Mouse (Mus musculus): ENCODE measurements around the gene Smco2.
"Not testable (repeated sequence)": the region's sequence is repeated elsewhere in the genome, so short reads cannot be mapped to it uniquely, and the experiment has no call there.

Smco2 gene

GRCm38 (mm10) chr6:146857386-146857785 lies 7.5 kb downstream of the Smco2 start:
- no peak for DNase-seq (ENCODE audit: low spot score)

- DNase-seq (ENCODE audit: low spot score): no peak
Observed at GRCm38 (mm10) chr6:146863154-146863553, 13.2 kb downstream of the Smco2 start.

DNA sequence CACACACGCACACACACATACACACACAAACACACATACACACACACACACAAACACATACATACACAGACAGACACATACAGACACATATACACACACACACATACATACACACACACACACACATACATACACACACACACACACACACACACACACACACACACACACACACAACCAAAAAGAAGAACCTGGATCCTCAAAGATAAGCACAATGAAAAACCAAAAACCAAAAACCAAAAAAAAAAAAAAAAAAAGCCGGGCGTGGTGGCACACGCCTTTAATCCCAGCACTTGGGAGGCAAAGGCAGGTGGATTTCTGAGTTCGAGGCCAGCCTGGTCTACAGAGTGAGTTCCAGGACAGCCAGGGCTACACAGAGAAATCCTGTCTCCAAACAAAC lies 14.5 kb downstream of the Smco2 start:
- not testable (repeated sequence) for DNase-seq (ENCODE audit: low spot score)

DNA sequence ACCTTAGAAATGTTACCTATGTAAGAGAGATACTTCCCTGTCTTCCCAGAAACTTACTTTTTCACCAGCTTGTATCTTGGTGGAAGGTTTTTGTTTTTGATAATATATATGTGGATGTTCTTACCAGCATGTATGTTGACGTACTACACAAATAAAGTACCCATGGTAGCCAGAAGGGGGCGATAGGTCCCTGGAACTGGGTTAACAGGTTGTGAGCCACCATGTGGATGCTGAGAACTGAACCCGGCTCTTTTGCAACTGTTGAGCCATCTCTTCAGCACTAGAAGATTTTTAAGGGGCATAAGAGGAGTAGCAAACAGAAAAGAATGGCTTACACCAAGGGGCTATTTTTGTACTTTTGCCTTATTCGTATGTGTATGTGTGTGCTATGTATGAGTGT lies 15.8 kb downstream of the Smco2 start:
- no peak for DNase-seq (ENCODE audit: low spot score)

GRCm38 (mm10) chr6:146871975-146872374 lies 22.1 kb downstream of the Smco2 start:
- DNase-seq (ENCODE audit: low spot score): no peak

DNA sequence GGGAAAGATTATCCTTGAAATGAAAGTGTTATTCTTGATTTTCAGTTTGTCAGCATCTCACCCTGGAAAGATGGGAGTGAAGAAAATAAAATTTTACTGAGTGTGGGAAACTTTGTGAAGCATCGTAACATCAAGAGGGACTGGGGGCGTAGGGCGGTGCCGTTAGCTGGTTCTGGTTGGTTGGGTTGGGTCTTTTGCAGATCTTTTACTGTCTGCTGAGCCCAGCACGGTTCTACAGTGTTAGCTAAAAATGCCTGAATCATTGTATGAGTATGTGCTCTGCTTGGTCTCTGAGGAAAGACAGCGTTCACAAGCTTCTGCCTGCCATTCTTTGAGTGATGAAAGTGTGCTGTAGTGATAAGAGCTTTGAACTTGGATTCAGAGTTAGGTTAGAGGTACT lies 24.5 kb downstream of the Smco2 start:
- DNase-seq (ENCODE audit: low spot score): no peak

GRCm38 (mm10) chr6:146876820-146877219 lies 26.9 kb downstream of the Smco2 start:
- DNase-seq (ENCODE audit: low spot score): no peak

DNA sequence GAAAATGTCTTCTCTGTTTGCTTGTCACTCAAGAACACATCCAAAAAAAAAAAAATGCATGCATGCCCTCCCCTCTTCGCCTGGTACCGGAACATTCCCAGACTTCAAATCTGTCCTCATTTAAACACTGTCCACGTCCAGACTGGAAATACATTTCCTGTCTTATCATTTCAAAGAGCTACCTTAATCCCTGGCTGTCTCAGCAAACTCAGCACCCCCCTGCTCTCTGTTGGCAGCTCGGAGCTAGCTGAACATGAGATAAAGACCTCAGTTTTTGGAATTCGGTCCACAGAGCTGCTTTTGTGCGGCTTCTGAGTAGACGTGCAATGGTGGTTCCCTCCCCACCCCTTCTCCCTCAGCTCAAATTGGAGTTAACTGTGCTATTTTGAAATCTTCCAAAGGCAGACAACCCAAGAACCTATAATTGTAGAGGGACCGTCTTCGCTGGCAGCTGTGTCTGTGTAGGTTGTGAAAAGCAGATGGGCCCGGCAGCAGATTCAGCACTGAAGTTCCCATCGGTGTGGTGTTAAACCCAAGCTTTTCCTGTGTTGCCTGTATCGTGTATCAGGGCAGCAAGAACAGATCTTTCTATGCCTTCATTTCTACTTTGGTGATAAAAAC lies 27.6 kb downstream of the Smco2 start:
- DNase-seq (ENCODE audit: low spot score): no peak

DNA sequence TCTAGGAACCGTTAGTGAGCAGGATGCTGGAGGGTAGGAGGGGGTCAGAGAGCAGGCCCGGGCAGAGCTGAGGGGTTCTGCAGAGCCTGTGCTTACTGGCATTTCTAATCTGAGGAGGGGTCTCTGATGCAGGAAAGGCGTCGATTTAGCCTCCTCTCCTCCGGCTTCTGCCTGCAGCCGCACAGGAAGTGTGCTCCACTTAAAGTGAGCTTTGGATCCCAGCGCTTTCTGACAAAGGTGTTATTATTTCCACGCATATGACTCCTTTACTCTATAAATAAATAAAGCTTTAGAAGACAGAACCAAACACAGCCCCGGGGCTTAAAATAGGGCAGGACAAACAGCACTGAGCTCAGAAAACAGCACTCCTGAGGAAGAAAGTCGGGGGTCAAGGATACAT lies 29.0 kb downstream of the Smco2 start:
- DNase-seq (ENCODE audit: low spot score): no peak

GRCm38 (mm10) chr6:146879856-146880255 lies 30.0 kb downstream of the Smco2 start:
- DNase-seq (ENCODE audit: low spot score): no peak

GRCm38 (mm10) chr6:146880296-146880695 lies 30.4 kb downstream of the Smco2 start:
- DNase-seq (ENCODE audit: low spot score): no peak

DNA sequence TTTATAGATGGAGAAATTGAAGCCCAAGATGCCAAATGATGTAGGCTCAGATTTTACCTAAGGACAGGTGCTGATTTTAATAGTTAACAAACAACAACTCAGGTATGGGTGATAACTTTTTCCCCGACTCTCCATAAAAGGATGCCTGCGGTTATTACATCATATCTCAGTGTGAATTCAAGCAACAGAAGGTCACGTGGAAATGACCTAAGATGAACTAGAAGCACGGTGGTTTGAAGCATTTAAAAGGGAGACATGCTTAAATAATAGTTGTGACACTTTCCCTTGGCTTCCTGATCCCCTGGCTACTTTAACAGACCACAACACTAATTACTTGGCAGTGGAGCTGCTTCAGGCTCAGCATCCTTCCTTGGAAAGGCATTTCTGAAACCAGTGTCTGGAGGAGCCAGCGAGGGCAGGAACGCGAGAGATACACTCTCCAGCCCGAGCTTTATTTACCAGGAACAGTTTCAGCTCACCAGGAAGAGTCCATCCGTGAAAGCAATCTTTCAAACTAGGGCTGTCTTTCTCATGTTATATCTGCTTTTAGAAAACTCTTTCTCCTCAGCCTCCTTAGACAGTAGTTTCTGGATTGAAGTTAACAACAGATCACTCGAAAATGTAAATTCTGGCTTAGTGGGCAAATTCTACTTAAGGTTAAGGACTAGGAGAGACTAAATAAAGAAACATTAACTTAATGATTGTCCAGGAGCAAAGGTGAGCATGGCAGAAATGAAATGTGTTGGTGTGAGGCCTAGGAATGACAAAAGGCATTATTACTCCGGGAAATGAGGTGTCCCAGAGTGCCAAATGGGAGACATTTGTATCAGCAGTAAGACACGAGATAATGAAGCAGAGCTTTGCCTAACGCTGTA lies 32.2 kb downstream of the Smco2 start:
- no peak for DNase-seq (ENCODE audit: low spot score)

DNA sequence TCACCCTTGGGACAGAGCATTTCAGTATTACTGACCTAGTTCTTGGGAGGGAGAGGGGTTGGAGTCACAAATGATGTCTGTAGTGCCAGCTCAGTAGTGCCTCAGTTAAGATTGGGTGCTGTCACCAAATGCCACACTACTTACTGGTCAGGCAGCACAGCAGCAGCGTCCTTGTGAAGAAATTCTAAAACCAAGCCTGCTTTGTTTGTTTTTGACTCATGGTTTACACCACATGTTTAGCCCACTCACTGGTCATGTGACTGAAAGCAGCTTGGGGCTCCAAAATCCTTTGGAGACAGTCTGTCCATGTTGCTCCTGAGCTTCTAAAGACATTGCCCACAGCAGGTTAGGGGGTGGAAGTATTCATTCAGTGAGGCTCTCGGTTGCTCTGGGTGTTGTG lies 33.5 kb downstream of the Smco2 start:
- no peak for DNase-seq (ENCODE audit: low spot score)

DNA sequence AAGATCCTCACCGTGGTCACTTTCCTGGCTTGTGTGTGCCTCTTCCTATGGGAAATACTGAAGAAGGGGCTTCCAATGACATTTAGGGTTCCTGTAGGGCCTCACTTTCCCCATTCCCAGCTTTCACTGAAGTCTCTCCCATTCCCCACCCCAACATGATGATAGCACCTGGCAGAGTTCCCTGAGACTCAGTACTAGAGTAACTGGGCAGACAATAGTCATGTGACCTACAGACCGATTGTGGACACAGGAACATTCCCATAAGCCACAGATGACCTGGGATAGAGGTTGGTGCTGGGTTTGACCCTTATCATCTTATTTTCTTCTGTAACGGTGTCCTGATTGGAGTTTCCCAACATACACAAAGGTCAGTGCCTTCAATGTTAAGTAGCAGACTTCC lies 34.3 kb downstream of the Smco2 start:
- DNase-seq (ENCODE audit: low spot score): no peak

DNA sequence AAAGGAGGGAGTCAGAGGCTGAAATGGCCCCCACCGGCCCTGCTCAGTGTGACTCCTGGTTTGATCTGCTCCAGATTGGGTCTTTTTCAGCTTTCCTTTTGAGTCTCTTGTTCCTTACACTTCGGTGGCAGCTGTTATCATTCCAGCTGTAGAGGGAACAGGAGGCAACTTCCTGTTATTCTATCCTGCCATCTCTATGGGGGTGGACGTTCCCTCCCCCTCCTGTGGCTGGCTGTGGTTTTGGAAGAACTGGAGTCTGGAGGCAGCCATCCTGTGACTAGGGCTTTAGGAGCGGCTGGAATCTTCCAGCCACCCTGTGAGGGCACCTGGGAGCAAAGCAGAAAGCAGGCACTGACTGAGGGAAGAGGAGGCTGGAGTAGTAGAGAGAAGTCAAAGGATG lies 34.9 kb downstream of the Smco2 start:
- DNase-seq (ENCODE audit: low spot score): peak; percentile 21

DNA sequence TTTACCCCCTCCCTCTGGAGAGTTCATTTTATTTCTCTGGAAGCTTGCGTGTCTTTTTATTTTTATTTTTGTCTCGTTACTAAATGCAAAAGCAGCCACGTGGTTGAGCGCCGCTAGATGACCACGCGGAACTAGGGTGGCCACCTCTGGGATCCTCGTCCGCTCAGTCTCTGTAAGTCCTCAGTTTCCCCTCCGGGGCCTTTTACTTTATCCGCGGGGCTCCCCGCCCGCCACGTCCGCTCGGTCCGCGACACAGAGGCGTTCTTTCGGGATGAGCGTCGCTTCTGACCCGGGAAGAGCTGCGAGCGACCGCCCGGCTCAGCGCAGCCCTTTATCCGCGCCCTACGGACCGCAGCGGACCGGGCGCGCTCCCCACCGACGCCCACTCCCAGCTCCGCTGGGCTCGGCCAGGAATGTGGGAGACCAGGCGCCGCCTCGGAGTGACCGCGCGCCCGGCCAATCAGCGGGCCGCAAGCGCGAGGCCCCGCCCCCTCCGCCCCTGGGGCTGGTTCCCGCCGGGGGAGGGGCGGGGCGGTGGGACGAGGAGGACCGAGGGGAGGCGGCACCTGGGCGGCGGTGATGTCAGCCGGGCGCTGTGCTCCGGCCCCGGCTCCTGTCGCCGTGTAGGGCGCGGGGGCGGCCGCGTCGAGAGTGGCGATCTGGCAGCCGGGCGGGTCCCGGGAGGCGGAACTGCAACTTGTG lies 38.2 kb downstream of the Smco2 start, which contains the start of gene Ppfibp1:
Ppfibp1 (plus strand) TSS at position 530 of the 702 bp plus-strand sequence.
- peak; percentile 96 for DNase-seq (ENCODE audit: low spot score)

- no peak for DNase-seq (ENCODE audit: low spot score)
Observed at GRCm38 (mm10) chr6:146888660-146889490, 39.0 kb downstream of the Smco2 start.

DNA sequence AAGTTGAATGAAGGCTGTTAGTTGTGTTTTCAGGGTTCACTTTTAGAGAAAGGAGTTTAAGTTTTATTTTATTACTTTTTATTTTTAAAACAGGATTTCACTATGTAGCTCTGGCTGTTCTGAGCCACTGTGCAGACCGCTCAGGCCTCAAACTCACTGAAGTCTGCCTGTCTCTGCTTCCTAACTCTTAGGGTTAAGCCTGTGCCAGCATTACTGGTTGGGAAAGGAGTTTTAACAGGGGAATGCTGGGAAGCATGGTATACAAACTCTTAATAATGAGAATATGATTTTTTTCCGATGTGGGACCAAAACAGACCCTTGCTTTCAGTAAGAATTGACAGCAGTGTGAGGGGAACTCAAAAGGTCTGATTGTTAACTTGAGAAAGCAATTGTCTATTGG lies 40.3 kb downstream of the Smco2 start:
- DNase-seq (ENCODE audit: low spot score): no peak

DNA sequence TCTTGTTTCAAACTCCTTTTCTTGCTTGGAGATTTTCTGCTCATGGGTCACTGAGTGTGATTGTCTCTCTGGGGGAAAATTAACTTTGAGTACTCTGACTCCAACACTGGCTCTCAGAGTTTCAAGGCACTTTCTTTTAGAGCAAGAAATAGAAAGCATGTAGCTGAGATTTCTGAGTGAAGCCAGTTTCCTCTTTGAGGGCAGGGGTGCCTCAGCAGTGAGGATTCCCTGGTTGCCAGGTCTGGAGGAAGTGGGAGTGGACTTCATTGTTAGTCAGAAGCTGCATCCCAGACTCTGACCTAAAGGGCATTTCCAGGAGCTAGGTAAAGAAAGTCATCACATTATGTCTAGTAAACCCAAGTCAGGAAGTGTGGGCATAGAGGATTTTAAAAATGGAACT lies 40.7 kb downstream of the Smco2 start:
- DNase-seq (ENCODE audit: low spot score): no peak

DNA sequence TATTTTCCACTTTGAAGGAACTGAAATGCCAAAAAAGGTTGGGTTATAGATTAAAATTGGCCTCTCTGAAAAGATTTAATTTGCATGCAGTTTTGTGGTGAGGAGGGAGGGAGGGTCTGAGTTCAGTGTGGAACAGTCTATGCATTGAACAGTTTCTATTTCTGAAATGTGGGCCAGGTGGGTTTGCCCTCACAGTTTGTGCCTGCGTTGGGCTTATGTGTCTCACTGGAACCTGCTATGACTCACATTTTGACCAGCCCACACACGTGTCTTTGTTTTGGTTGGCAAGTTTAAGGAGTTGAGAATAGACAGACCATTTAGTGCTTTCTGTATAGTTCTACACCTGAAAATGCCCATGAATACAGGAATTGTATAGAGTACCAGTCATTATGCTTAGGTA lies 44.0 kb downstream of the Smco2 start:
- no peak for DNase-seq (ENCODE audit: low spot score)

GRCm38 (mm10) chr6:146898709-146899108 lies 48.8 kb downstream of the Smco2 start:
- no peak for DNase-seq (ENCODE audit: low spot score)

DNA sequence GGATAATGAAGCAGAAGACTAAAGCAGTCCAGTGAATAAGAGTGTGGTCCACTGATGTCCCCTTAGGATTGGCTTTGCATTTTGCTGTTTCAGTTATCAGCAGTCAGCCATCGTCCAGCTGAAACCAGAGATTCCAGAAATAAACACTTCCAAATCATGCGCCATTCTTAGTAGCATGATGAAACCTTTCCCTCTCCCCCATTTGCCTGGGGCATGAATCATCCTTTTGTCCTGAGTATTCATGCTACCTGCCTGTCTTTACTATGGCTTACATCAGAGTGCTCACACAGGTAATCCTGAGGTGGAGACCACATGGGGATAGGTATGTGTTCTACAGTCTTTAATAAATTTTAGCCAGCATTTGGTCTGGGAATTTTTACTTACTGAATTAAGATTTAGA lies 49.7 kb downstream of the Smco2 start:
- no peak for DNase-seq (ENCODE audit: low spot score)
